16 mouse cellular contexts compared by ENCODE assay signal in genomic region chr7:40799794-40800193, GRCm38 (mm10).
"Had no signal": no experiment of that assay in that cellular context is flagged by ENCODE, and none has a peak within 500 bp of the region (broad histone marks: within the 10 kb centered on the region; RNA-seq: fewer than 3 reads in every experiment).

No protein-coding gene starts in this region.

- H3K4me3 ChIP-seq: neural tube, embryonic 12.5 days; neural tube, embryonic 13.5 days; neural tube, embryonic 15.5 days; stomach, embryonic 15.5 days had no signal

- DNase-seq: retina, postnatal 1 day; right cerebral cortex, adult 18-20 months; right cerebral cortex, postnatal 14 days; right cerebral cortex, postnatal 25 days; right cerebral cortex, postnatal 4 days; spleen, adult 18-20 months; thymus, adult 18-20 months; thymus, adult 2 months; thymus, postnatal 14 days; thymus, postnatal 25 days; thymus, postnatal 36 days; thymus, postnatal 4 days had no signal

- H3K9me3 ChIP-seq: neural tube, embryonic 12.5 days; neural tube, embryonic 13.5 days; neural tube, embryonic 15.5 days; stomach, embryonic 15.5 days had no signal

- H3K4me2 ChIP-seq: neural tube, embryonic 12.5 days; neural tube, embryonic 13.5 days; neural tube, embryonic 15.5 days; stomach, embryonic 15.5 days had no signal

- H3K27me3 ChIP-seq: neural tube, embryonic 12.5 days; neural tube, embryonic 13.5 days; neural tube, embryonic 15.5 days; stomach, embryonic 15.5 days had no signal

- H3K9ac ChIP-seq: neural tube, embryonic 12.5 days; neural tube, embryonic 13.5 days; neural tube, embryonic 15.5 days; stomach, embryonic 15.5 days had no signal

- H3K36me3 ChIP-seq: neural tube, embryonic 12.5 days; neural tube, embryonic 13.5 days; neural tube, embryonic 15.5 days; stomach, embryonic 15.5 days had no signal

- H3K27ac ChIP-seq: neural tube, embryonic 12.5 days; neural tube, embryonic 13.5 days; neural tube, embryonic 15.5 days; stomach, embryonic 15.5 days had no signal

- H3K4me1 ChIP-seq: neural tube, embryonic 12.5 days; neural tube, embryonic 13.5 days; neural tube, embryonic 15.5 days; stomach, embryonic 15.5 days had no signal
